Mouse (Mus musculus): ENCODE measurements around the gene Mafk. TPM values are rescaled to one million over a fixed set of nuclear protein-coding genes. Genes with fewer than 3 reads are reported as not detected.
A peak's percentile ranks its signal among the peaks of the same experiment; 100 is the strongest.

Gene Mafk
- polyA plus RNA-seq, 1 experiment, result 12.9 TPM

- no peak overlapping the region for H3K27ac ChIP-seq (ENCODE audit: insufficient read depth, low read length)
- H3K4me1 ChIP-seq (ENCODE audit: control insufficient read depth, insufficient read depth, low read length), result no peaks in the 10 kb centered on the region
- H3K4me3 ChIP-seq (ENCODE audit: insufficient read depth, low read length), result no peak overlapping the region
- TF ChIP-seq CTCF (IDR thresholded peaks at IDR 0.05; ENCODE audit: borderline replicate concordance, insufficient read depth, low read length), result no peak
- TF ChIP-seq POLR2A (IDR thresholded peaks at IDR 0.05; ENCODE audit: low read depth, low read length), result no peak
Measured at GRCm38 (mm10) chr5:139813963-139814381, 22.7 kb downstream of the Mafk start.

GRCm38 (mm10) chr5:139815964-139816363, 24.7 kb downstream of the Mafk start:
- Histone ChIP-seq H3K27ac (ENCODE audit: insufficient read depth, low read length) (no peak overlapping the region), H3K4me3 (ENCODE audit: insufficient read depth, low read length) (no peak overlapping the region), H3K4me1 (ENCODE audit: control insufficient read depth, insufficient read depth, low read length) (no peaks in the 10 kb centered on the region)
- TF ChIP-seq POLR2A (IDR thresholded peaks at IDR 0.05; ENCODE audit: low read depth, low read length), result no peak
- TF ChIP-seq CTCF (IDR thresholded peaks at IDR 0.05; ENCODE audit: borderline replicate concordance, insufficient read depth, low read length), result no peak

GRCm38 (mm10) chr5:139816445-139816844, 25.1 kb downstream of the Mafk start:
- no peaks in the 10 kb centered on the region for H3K4me1 ChIP-seq (ENCODE audit: control insufficient read depth, insufficient read depth, low read length)
- TF ChIP-seq POLR2A (IDR thresholded peaks at IDR 0.05; ENCODE audit: low read depth, low read length) (no peak), CTCF (IDR thresholded peaks at IDR 0.05; ENCODE audit: borderline replicate concordance, insufficient read depth, low read length) (no peak)
- no peak overlapping the region for H3K27ac ChIP-seq (ENCODE audit: insufficient read depth, low read length)
- H3K4me3 ChIP-seq (ENCODE audit: insufficient read depth, low read length), result no peak overlapping the region

GRCm38 (mm10) chr5:139817292-139817691, 26.0 kb downstream of the Mafk start:
- Histone ChIP-seq H3K4me1 (ENCODE audit: control insufficient read depth, insufficient read depth, low read length) (no peaks in the 10 kb centered on the region), H3K27ac (ENCODE audit: insufficient read depth, low read length) (no peak overlapping the region), H3K4me3 (ENCODE audit: insufficient read depth, low read length) (no peak overlapping the region)
- TF ChIP-seq POLR2A (IDR thresholded peaks at IDR 0.05; ENCODE audit: low read depth, low read length), result no peak
- peak; percentile 76; the same call in 1 of the 2 replicates for TF ChIP-seq CTCF (IDR thresholded peaks at IDR 0.05; ENCODE audit: borderline replicate concordance, insufficient read depth, low read length)

- Histone ChIP-seq H3K4me1 (ENCODE audit: control insufficient read depth, insufficient read depth, low read length) (no peaks in the 10 kb centered on the region), H3K27ac (ENCODE audit: insufficient read depth, low read length) (no peak overlapping the region), H3K4me3 (ENCODE audit: insufficient read depth, low read length) (no peak overlapping the region)
- TF ChIP-seq POLR2A (IDR thresholded peaks at IDR 0.05; ENCODE audit: low read depth, low read length) (no peak), CTCF (IDR thresholded peaks at IDR 0.05; ENCODE audit: borderline replicate concordance, insufficient read depth, low read length) (no peak)
Measured at GRCm38 (mm10) chr5:139818056-139818455, 26.7 kb downstream of the Mafk start.

- H3K27ac ChIP-seq (ENCODE audit: insufficient read depth, low read length), result no peak overlapping the region
- TF ChIP-seq CTCF (IDR thresholded peaks at IDR 0.05; ENCODE audit: borderline replicate concordance, insufficient read depth, low read length) (no peak), POLR2A (IDR thresholded peaks at IDR 0.05; ENCODE audit: low read depth, low read length) (no peak)
- H3K4me1 ChIP-seq (ENCODE audit: control insufficient read depth, insufficient read depth, low read length), result no peaks in the 10 kb centered on the region
Measured at GRCm38 (mm10) chr5:139818801-139819200, 27.5 kb downstream of the Mafk start.

GRCm38 (mm10) chr5:139819538-139820181, 28.3 kb downstream of the Mafk start, which contains the start of gene Tmem184a:
Tmem184a (minus strand) TSS chr5:139819917.
- Histone ChIP-seq H3K27ac (ENCODE audit: insufficient read depth, low read length) (no peak within 1 kb of the TSS), H3K4me1 (ENCODE audit: control insufficient read depth, insufficient read depth, low read length) (no peaks in the 10 kb centered on the region), H3K4me3 (ENCODE audit: insufficient read depth, low read length) (no peak within 1 kb of the TSS)
- no peak for TF ChIP-seq CTCF (IDR thresholded peaks at IDR 0.05; ENCODE audit: borderline replicate concordance, insufficient read depth, low read length)
- TF ChIP-seq POLR2A (IDR thresholded peaks at IDR 0.05; ENCODE audit: low read depth, low read length), result no peak

More at GRCm38 (mm10) chr5:139818801-139819200, 27.5 kb downstream of the Mafk start:
- H3K4me3 ChIP-seq (ENCODE audit: insufficient read depth, low read length), result no peak overlapping the region

- no peak overlapping the region for H3K27ac ChIP-seq (ENCODE audit: insufficient read depth, low read length)
- peaks cover 6% of the 10 kb centered on the region; the same call in 1 of the 2 replicates for H3K4me1 ChIP-seq (ENCODE audit: control insufficient read depth, insufficient read depth, low read length)
- no peak overlapping the region for H3K4me3 ChIP-seq (ENCODE audit: insufficient read depth, low read length)
- TF ChIP-seq CTCF (IDR thresholded peaks at IDR 0.05; ENCODE audit: borderline replicate concordance, insufficient read depth, low read length) (no peak), POLR2A (IDR thresholded peaks at IDR 0.05; ENCODE audit: low read depth, low read length) (no peak)
Measured at GRCm38 (mm10) chr5:139821466-139822459, 30.4 kb downstream of the Mafk start.

GRCm38 (mm10) chr5:139824531-139824930, 33.2 kb downstream of the Mafk start:
- Histone ChIP-seq H3K4me3 (ENCODE audit: insufficient read depth, low read length) (no peak overlapping the region), H3K27ac (ENCODE audit: insufficient read depth, low read length) (no peak overlapping the region), H3K4me1 (ENCODE audit: control insufficient read depth, insufficient read depth, low read length) (peaks cover 6% of the 10 kb centered on the region; the same call in 1 of the 2 replicates)
- TF ChIP-seq CTCF (IDR thresholded peaks at IDR 0.05; ENCODE audit: borderline replicate concordance, insufficient read depth, low read length) (no peak), POLR2A (IDR thresholded peaks at IDR 0.05; ENCODE audit: low read depth, low read length) (no peak)
